Mouse (Mus musculus) limb, embryonic 13.5 days (tissue): ENCODE measurements around the gene Snapc3. TPM values are rescaled to one million over a fixed set of nuclear protein-coding genes. Genes with fewer than 3 reads are reported as not detected.

ENCODE experiments used
- ATAC-seq: fragments of 200-750 bp; cut with Nextera tagmentation; 2 replicates; pipeline ENCODE4 v1.8.0; 2017; ENCODE audit warnings: low read depth, moderate number of reproducible peaks, moderate TSS enrichment; ENCODE audit not compliant: low FRiP score
- H3K27ac ChIP-seq: fragments of 300-500 bp; sonication (generic); 2 replicates; pipeline ENCODE4 v1.5.1; 2015; ENCODE audit warnings: inconsistent platforms, mild to moderate bottlenecking, moderate library complexity
- H3K27me3 ChIP-seq: fragments of 300-500 bp; sonication (generic); 2 replicates; pipeline ENCODE4 v1.6.1; 2015; ENCODE audit warnings: mild to moderate bottlenecking, inconsistent platforms
- H3K36me3 ChIP-seq: fragments of 300-500 bp; sonication (generic); 2 replicates; pipeline ENCODE4 v1.6.1; 2015; ENCODE audit warnings: inconsistent platforms, mild to moderate bottlenecking, moderate library complexity
- H3K4me1 ChIP-seq: fragments of 300-500 bp; sonication (generic); 2 replicates; pipeline ENCODE4 v1.6.1; 2015; ENCODE audit warnings: inconsistent platforms
- H3K4me2 ChIP-seq: fragments of 300-500 bp; sonication (generic); replicated peaks from 2 replicates; pipeline ENCODE4 v1.6.1; 2015; ENCODE audit warnings: inconsistent platforms, mild to moderate bottlenecking, moderate library complexity
- H3K4me3 ChIP-seq: fragments of 300-500 bp; sonication (generic); 2 replicates; pipeline ENCODE4 v1.5.1; 2015; ENCODE audit warnings: moderate library complexity, mild to moderate bottlenecking, inconsistent platforms
- H3K9ac ChIP-seq: fragments of 300-500 bp; sonication (generic); 2 replicates; pipeline ENCODE4 v1.6.1; 2015; ENCODE audit warnings: mild to moderate bottlenecking, inconsistent platforms
- H3K9me3 ChIP-seq: fragments of 300-500 bp; sonication (generic); 2 replicates; pipeline ENCODE4 v1.6.1; 2016; ENCODE audit warnings: inconsistent platforms
- WGBS: fragments of 180-500 bp; shearing (Covaris S2); methylation state at CpG from one replicate; pipeline ENCODE4 v1.1.7; 2015; 5-methylcytosine and 5-hydroxymethylcytosine counted together
- polyA plus RNA-seq: library from polyadenylated mRNA; unstranded; fragments of >200 nt; fragmentation: Nextera tagmentation; extraction: Ambion mirVana; gene quantifications from 2 replicates; pipeline ENCODE4 v1.2.1, GENCODE M21; 2015

Gene Snapc3
- polyA plus RNA-seq, 1 experiment from 2014 or later, result 53.2 TPM

GRCm38 (mm10) chr4:83396346-83396745, 21.2 kb upstream of the Snapc3 start:
- no peak for ATAC-seq
- 88% methylated on average over 4 of the region's 4 CpGs for WGBS
- H3K4me1 ChIP-seq, result no peaks in the 10 kb centered on the region
- no peak overlapping the region for H3K4me2 ChIP-seq
- no peaks in the 10 kb centered on the region for H3K36me3 ChIP-seq
- H3K4me3 ChIP-seq, result no peak overlapping the region
- no peaks in the 10 kb centered on the region for H3K9me3 ChIP-seq
- no peaks in the 10 kb centered on the region for H3K27me3 ChIP-seq
- no peak overlapping the region for H3K27ac ChIP-seq
- no peak overlapping the region for H3K9ac ChIP-seq

- ATAC-seq, result no peak
- Histone ChIP-seq H3K27ac (no peak overlapping the region), H3K9ac (no peak overlapping the region), H3K4me1 (no peaks in the 10 kb centered on the region), H3K4me2 (no peak overlapping the region), H3K4me3 (no peak overlapping the region), H3K36me3 (no peaks in the 10 kb centered on the region), H3K27me3 (no peaks in the 10 kb centered on the region), H3K9me3 (no peaks in the 10 kb centered on the region)
- WGBS, result 73% methylated on average over 9 of the region's 9 CpGs
These were observed 20.3 kb upstream of the Snapc3 start for GRCm38 (mm10) chr4:83396996-83397770.

- Histone ChIP-seq H3K36me3 (no peaks in the 10 kb centered on the region), H3K4me1 (no peaks in the 10 kb centered on the region), H3K4me3 (no peak overlapping the region), H3K4me2 (no peak overlapping the region), H3K9ac (no peak overlapping the region), H3K27ac (no peak overlapping the region), H3K9me3 (peaks cover 12% of the 10 kb centered on the region), H3K27me3 (no peaks in the 10 kb centered on the region)
- 77% methylated on average over 2 of the region's 2 CpGs for WGBS
- ATAC-seq, result no peak
These were observed 19.0 kb upstream of the Snapc3 start for GRCm38 (mm10) chr4:83398527-83398926.

- H3K9me3 ChIP-seq, result peaks cover 14% of the 10 kb centered on the region
- no peak overlapping the region for H3K4me2 ChIP-seq
- no peaks in the 10 kb centered on the region for H3K27me3 ChIP-seq
- WGBS, result 80% methylated on average over 7 of the region's 7 CpGs
- H3K4me3 ChIP-seq, result no peak overlapping the region
- H3K27ac ChIP-seq, result no peak overlapping the region
- no peak for ATAC-seq
- H3K9ac ChIP-seq, result no peak overlapping the region
- H3K4me1 ChIP-seq, result no peaks in the 10 kb centered on the region
- no peaks in the 10 kb centered on the region for H3K36me3 ChIP-seq
These were observed 16.6 kb upstream of the Snapc3 start for GRCm38 (mm10) chr4:83400691-83401595.

- Histone ChIP-seq H3K4me1 (no peaks in the 10 kb centered on the region), H3K27ac (no peak overlapping the region), H3K36me3 (no peaks in the 10 kb centered on the region), H3K27me3 (no peaks in the 10 kb centered on the region), H3K9ac (no peak overlapping the region), H3K4me2 (no peak overlapping the region), H3K4me3 (no peak overlapping the region), H3K9me3 (peaks cover 14% of the 10 kb centered on the region)
- ATAC-seq, result no peak
These were observed 15.8 kb upstream of the Snapc3 start for GRCm38 (mm10) chr4:83401712-83402111.

GRCm38 (mm10) chr4:83407688-83408087, 9.8 kb upstream of the Snapc3 start:
- 90% methylated on average over 6 of the region's 6 CpGs for WGBS
- H3K9ac ChIP-seq, result no peak overlapping the region
- no peak for ATAC-seq

GRCm38 (mm10) chr4:83409867-83410505, 7.5 kb upstream of the Snapc3 start:
- no peaks in the 10 kb centered on the region for H3K27me3 ChIP-seq
- peaks cover 5% of the 10 kb centered on the region; the same call in 1 of the 2 replicates for H3K36me3 ChIP-seq
- no peak overlapping the region for H3K9ac ChIP-seq
- H3K27ac ChIP-seq, result no peak overlapping the region
- 90% methylated on average over 4 of the region's 4 CpGs for WGBS
- ATAC-seq, result no peak
- peaks cover 4% of the 10 kb centered on the region; the same call in 1 of the 2 replicates for H3K4me1 ChIP-seq
- H3K9me3 ChIP-seq, result peaks cover 17% of the 10 kb centered on the region
- no peak overlapping the region for H3K4me2 ChIP-seq
- no peak overlapping the region for H3K4me3 ChIP-seq

More at GRCm38 (mm10) chr4:83407688-83408087, 9.8 kb upstream of the Snapc3 start:
- Histone ChIP-seq H3K27ac (no peak overlapping the region), H3K36me3 (peaks cover 5% of the 10 kb centered on the region; the same call in 1 of the 2 replicates), H3K9me3 (peaks cover 27% of the 10 kb centered on the region), H3K4me3 (no peak overlapping the region), H3K4me2 (no peak overlapping the region), H3K27me3 (no peaks in the 10 kb centered on the region), H3K4me1 (no peaks in the 10 kb centered on the region)

- no peak overlapping the region for H3K27ac ChIP-seq
- H3K4me3 ChIP-seq, result no peak overlapping the region
- peaks cover 4% of the 10 kb centered on the region; the same call in 1 of the 2 replicates for H3K4me1 ChIP-seq
- H3K9me3 ChIP-seq, result peaks cover 17% of the 10 kb centered on the region
- H3K36me3 ChIP-seq, result peaks cover 5% of the 10 kb centered on the region; the same call in 1 of the 2 replicates
- H3K27me3 ChIP-seq, result no peaks in the 10 kb centered on the region
- ATAC-seq, result no peak
- H3K9ac ChIP-seq, result no peak overlapping the region
- WGBS, result 72% methylated on average over 3 of the region's 3 CpGs
- no peak overlapping the region for H3K4me2 ChIP-seq
These were observed 5.5 kb upstream of the Snapc3 start for GRCm38 (mm10) chr4:83412060-83412459.

GRCm38 (mm10) chr4:83414241-83414824, 3.2 kb upstream of the Snapc3 start:
- Histone ChIP-seq H3K4me3 (no peak overlapping the region), H3K36me3 (no peaks in the 10 kb centered on the region), H3K4me2 (no peak overlapping the region), H3K27me3 (no peaks in the 10 kb centered on the region), H3K27ac (no peak overlapping the region), H3K9ac (no peak overlapping the region), H3K9me3 (no peaks in the 10 kb centered on the region), H3K4me1 (peaks cover 13% of the 10 kb centered on the region)
- no peak for ATAC-seq
- WGBS, result 78% methylated on average over 5 of the region's 5 CpGs

GRCm38 (mm10) chr4:83417820-83418186, 279 bp downstream of the Snapc3 start:
- Histone ChIP-seq H3K27me3 (no peaks in the 10 kb centered on the region), H3K36me3 (peaks cover 6% of the 10 kb centered on the region), H3K9ac (peak overlapping the region; percentile 93), H3K9me3 (no peaks in the 10 kb centered on the region), H3K4me1 (peaks cover 16% of the 10 kb centered on the region), H3K27ac (peak overlapping the region; percentile 83), H3K4me2 (peak overlapping the region; percentile 75), H3K4me3 (peak overlapping the region; percentile 96)
- 0% methylated on average over 30 of the region's 30 CpGs for WGBS
- ATAC-seq, result peak; percentile 66; the same call in 1 of the 2 replicates

GRCm38 (mm10) chr4:83418781-83419180, 1.3 kb downstream of the Snapc3 start:
- Histone ChIP-seq H3K9me3 (no peaks in the 10 kb centered on the region), H3K4me1 (peaks cover 15% of the 10 kb centered on the region), H3K27me3 (no peaks in the 10 kb centered on the region), H3K27ac (no peak overlapping the region), H3K36me3 (peaks cover 16% of the 10 kb centered on the region), H3K9ac (peak overlapping the region; percentile 93), H3K4me3 (peak overlapping the region; percentile 96), H3K4me2 (peak overlapping the region; percentile 75)
- 83% methylated on average over 2 of the region's 2 CpGs for WGBS
- ATAC-seq, result no peak
